In genomic region chr11:107662666-107663065, GRCm38 (mm10) we compare ENCODE assay signal across 33 mouse cellular contexts. TPM values are rescaled to one million over a fixed set of nuclear protein-coding genes. Genes with fewer than 3 reads are reported as not detected.
"Had no signal": no experiment of that assay in that cellular context is flagged by ENCODE, and none has a peak within 500 bp of the region (broad histone marks: within the 10 kb centered on the region; RNA-seq: fewer than 3 reads in every experiment).

No protein-coding gene starts in this region.

- ATAC-seq: hindbrain, embryonic 16.5 days; inflammation-experienced regulatory T-cells, adult 6 months; intestine, embryonic 15.5 days; intestine, postnatal 0 days; liver, postnatal 0 days had no signal

- H3K4me3 ChIP-seq: heart, adult 2 months; heart, embryonic 10.5 days; heart, embryonic 12.5 days; hindbrain, embryonic 10.5 days; hindbrain, embryonic 12.5 days; intestine, embryonic 15.5 days; layer of hippocampus, adult 2 months; left cerebral cortex, adult 2 months; limb, embryonic 10.5 days; limb, embryonic 12.5 days; liver, embryonic 13.5 days; liver, embryonic 15.5 days had no signal

- H3K27ac ChIP-seq: heart, adult 2 months; heart, embryonic 10.5 days; hindbrain, embryonic 10.5 days; hindbrain, embryonic 12.5 days; hindbrain, embryonic 14.5 days; intestine, embryonic 15.5 days; layer of hippocampus, adult 2 months; left cerebral cortex, adult 2 months; limb, embryonic 10.5 days; limb, embryonic 12.5 days; liver, embryonic 13.5 days; liver, embryonic 15.5 days had no signal

- DNase-seq: gastrocnemius, postnatal 10 days; heart, adult 2 months; heart, postnatal 10 days; heart, postnatal 4 days; kidney, adult 18-20 months; kidney, adult 8-10 months; kidney, postnatal 10 days; kidney, postnatal 25 days; kidney, postnatal 4 days; liver; liver, embryonic 13.5 days; liver, postnatal 0 days had no signal

RNA-seq across cellular contexts. Expression of gene Cacng1, which starts 53.7 kb away (rescaled TPM):
- total RNA-seq: granulocyte monocyte progenitor cell, adult 5-6 weeks; heart, adult 2 months; heart, postnatal 10 days; heart, postnatal 25 days; layer of hippocampus, adult 2 months; layer of hippocampus, postnatal 25 days; left cerebral cortex, adult 2 months; left cerebral cortex, postnatal 14 days; left cerebral cortex, postnatal 36 days had no signal
- polyA plus RNA-seq: heart, embryonic 10.5 days; heart, embryonic 12.5 days; inflammation-experienced regulatory T-cells, adult 6 months; kidney, embryonic 14.5 days; limb, embryonic 10.5 days; liver, embryonic 11.5 days had no signal
